Mouse (Mus musculus) embryonic facial prominence, embryonic 12.5 days (tissue): Measurements from ENCODE around the gene Neurl1b. TPM values are rescaled to one million over a fixed set of nuclear protein-coding genes. Genes with fewer than 3 reads are reported as not detected.

Experiments
- ATAC-seq: fragments of 200-750 bp; cut with Nextera tagmentation; 2 replicates; pipeline ENCODE4 v1.8.0; 2017; ENCODE audit not compliant: insufficient number of reproducible peaks, insufficient read depth, low FRiP score, low TSS enrichment
- H3K27ac ChIP-seq: fragments of 300-500 bp; sonication (generic); 2 replicates; pipeline ENCODE4 v1.5.1; 2016; ENCODE audit warnings: mild to moderate bottlenecking
- H3K27me3 ChIP-seq: fragments of 300-500 bp; sonication (generic); 2 replicates; pipeline ENCODE4 v1.6.1; 2016; ENCODE audit warnings: mild to moderate bottlenecking, moderate library complexity
- H3K36me3 ChIP-seq: fragments of 300-500 bp; sonication (generic); 2 replicates; pipeline ENCODE4 v1.6.1; 2016; ENCODE audit warnings: mild to moderate bottlenecking
- H3K4me1 ChIP-seq: fragments of 300-500 bp; sonication (generic); 2 replicates; pipeline ENCODE4 v1.6.1; 2016
- H3K4me2 ChIP-seq: fragments of 300-500 bp; sonication (generic); replicated peaks from 2 replicates; pipeline ENCODE4 v1.6.1; 2016; ENCODE audit warnings: mild to moderate bottlenecking, moderate library complexity
- H3K4me3 ChIP-seq: fragments of 300-500 bp; sonication (generic); 2 replicates; pipeline ENCODE4 v1.5.1; 2016; ENCODE audit warnings: mild to moderate bottlenecking
- H3K9ac ChIP-seq: fragments of 300-500 bp; sonication (generic); 2 replicates; pipeline ENCODE4 v1.6.1; 2016; ENCODE audit warnings: mild to moderate bottlenecking, moderate library complexity
- H3K9me3 ChIP-seq: fragments of 300-500 bp; sonication (generic); 2 replicates; pipeline ENCODE4 v1.6.1; 2016; ENCODE audit warnings: mild to moderate bottlenecking, moderate library complexity
- WGBS: fragments of 180-500 bp; shearing (Covaris S2); methylation state at CpG from one replicate; pipeline ENCODE4 v1.1.7; 2016; 5-methylcytosine and 5-hydroxymethylcytosine counted together
- polyA plus RNA-seq: library from polyadenylated mRNA; unstranded; fragments of >200 nt; fragmentation: Nextera tagmentation; extraction: Ambion mirVana; gene quantifications from 2 replicates; pipeline ENCODE4 v1.2.1, GENCODE M21; 2016

Gene Neurl1b
- polyA plus RNA-seq, 1 experiment from 2014 or later, result 0.45 TPM

DNA sequence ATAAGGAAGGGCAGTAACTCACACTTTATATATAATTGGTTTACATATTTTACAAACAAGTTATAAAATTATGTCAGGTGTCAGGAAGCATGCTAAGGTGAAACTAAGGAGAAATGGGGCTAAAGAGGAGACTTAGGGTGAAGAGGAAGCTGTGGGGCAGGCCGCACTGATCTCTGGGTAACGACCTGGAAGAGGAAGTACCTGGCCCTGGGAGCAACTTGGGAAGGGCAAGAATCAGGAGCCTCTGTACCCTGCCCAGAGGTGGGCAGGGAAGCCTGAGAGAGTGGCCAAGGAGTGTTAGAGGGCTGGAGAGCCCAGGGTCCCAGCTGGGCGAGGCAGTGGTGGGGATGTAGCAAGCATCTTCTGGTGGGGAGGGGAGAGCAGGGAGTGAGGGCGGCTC lies 66.3 kb downstream of the Neurl1b start:
- ATAC-seq, result no peak
- Histone ChIP-seq H3K9me3 (no peaks in the 10 kb centered on the region), H3K4me1 (peaks cover 9% of the 10 kb centered on the region), H3K4me3 (no peak overlapping the region), H3K27me3 (no peaks in the 10 kb centered on the region), H3K36me3 (no peaks in the 10 kb centered on the region), H3K4me2 (no peak overlapping the region), H3K9ac (no peak overlapping the region), H3K27ac (no peak overlapping the region)
- 80% methylated on average over 4 of the region's 4 CpGs for WGBS

DNA sequence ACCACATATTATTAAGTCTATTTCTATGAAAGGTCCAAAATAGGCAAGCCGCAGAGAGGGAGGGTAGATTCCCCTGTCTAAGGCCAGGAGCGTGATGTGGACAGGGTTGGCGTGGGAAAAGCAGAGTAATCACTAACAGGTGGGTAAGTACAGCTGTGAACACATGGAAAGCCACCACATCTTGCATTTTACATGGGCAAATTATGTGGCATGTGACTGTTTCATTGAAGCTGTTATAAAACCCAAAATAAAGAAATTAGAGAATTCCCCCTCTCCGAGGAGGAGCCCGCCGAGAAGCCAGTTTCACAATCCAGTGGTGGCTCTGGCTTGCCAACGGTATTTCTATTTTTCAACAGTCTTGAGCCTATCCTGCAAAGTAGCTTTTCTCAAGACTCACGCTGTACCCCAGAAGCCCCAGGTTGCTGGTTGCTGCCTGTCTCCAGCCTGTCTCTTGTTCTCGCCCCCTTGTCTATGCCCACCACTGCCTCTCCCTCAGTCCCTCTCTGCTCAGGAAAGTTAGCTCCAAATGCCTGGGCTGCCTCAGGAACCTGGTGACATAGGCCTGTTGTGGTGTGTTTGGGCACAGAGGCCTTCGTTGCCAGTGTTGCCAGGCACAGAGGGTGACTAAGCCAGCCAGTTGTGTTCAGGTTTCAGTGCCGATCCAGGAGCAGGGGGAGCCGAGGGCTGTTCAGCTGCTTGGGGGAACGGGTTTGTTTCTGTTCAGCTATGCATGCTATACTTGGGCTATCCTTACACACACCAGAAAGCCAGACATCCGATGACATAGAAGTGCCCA lies 70.2 kb downstream of the Neurl1b start:
- no peak for ATAC-seq
- no peaks in the 10 kb centered on the region for H3K27me3 ChIP-seq
- H3K4me2 ChIP-seq, result no peak overlapping the region
- H3K4me3 ChIP-seq, result no peak overlapping the region
- no peaks in the 10 kb centered on the region for H3K4me1 ChIP-seq
- no peaks in the 10 kb centered on the region for H3K9me3 ChIP-seq
- WGBS, result 77% methylated on average over 14 of the region's 14 CpGs
- H3K27ac ChIP-seq, result no peak overlapping the region
- H3K9ac ChIP-seq, result no peak overlapping the region
- no peaks in the 10 kb centered on the region for H3K36me3 ChIP-seq

DNA sequence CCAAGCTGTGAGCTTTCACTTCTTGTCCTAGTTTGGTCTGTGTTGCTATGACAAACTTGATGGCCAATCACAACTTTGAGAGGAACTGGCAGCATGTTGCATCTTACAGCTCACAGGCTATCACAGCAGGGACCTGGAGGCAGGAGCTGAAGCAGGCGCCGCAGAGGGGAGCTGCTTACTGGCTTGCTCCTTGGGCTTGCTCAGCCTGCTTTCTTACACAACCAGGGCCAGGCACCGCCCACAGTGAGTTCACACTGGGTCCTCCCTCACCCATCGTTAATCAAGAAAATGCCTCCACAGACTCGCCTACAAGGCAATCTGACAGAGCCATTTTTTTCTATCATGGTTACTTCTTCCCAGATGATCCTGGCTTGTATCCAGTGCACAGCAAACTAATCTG lies 72.6 kb downstream of the Neurl1b start:
- WGBS, result 65% methylated on average over 5 of the region's 5 CpGs

DNA sequence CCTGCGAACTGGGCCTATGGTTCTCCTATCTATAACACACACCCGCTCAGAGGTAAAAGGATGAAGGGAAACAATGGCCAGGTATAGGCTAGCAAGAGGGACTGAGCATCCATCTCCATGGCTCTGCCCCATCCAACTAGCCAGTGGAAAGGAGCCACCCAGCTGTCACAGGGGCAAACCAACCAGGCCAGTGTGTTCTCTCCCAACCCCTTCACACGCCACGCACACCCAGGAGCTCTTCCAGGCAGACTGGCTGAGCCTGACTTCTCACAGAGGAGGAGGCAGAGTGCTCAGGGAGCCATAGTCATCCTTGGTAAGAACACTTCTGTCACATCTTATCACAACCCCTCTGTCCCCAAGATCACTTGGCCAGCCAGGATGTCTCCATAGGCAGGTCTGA lies 73.3 kb downstream of the Neurl1b start:
- 100% methylated on average over 4 of the region's 4 CpGs for WGBS
- no peak overlapping the region for H3K9ac ChIP-seq

More for the DNA sequence above, 72.6 kb downstream of the Neurl1b start:
- ATAC-seq, result no peak
- no peaks in the 10 kb centered on the region for H3K4me1 ChIP-seq
- H3K27ac ChIP-seq, result no peak overlapping the region
- H3K36me3 ChIP-seq, result no peaks in the 10 kb centered on the region
- H3K27me3 ChIP-seq, result no peaks in the 10 kb centered on the region
- no peaks in the 10 kb centered on the region for H3K9me3 ChIP-seq
- H3K9ac ChIP-seq, result no peak overlapping the region
- H3K4me3 ChIP-seq, result no peak overlapping the region
- no peak overlapping the region for H3K4me2 ChIP-seq

DNA sequence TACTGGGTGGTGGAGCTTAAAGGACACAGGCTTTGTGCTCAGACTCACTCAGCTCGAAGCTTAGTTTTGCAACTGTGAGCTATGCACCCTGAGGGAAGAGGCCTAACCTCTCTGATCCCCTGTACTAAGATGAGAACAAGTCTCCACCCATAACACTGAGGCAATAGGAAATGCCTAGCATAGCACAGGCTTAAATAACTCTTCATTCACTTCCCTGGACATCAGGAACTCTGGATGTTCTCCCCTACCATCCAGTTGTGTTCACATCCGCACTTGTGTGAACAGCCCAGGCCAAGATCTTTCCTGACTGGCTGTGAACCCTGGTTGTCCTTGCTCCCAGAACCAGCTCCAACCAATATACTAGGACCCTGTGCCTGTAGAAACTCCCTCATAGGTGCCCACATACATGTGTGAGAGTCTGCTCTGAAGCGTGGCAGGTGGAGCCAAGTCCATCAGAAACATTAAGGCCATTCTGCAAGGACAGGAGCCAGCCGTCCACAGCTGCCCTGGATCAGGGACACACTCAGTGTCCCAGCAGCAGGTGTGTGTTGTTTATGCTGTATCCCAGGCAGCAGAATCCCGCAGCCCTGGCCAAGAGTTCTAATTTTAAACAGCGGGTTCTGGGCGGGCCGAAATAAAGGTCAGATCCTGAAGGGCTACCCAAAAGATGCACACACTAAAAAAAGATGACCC lies 74.2 kb downstream of the Neurl1b start:
- H3K9me3 ChIP-seq, result peaks cover 8% of the 10 kb centered on the region; the same call in 1 of the 2 replicates
- H3K27me3 ChIP-seq, result no peaks in the 10 kb centered on the region
- no peaks in the 10 kb centered on the region for H3K4me1 ChIP-seq
- no peak overlapping the region for H3K4me2 ChIP-seq
- no peak overlapping the region for H3K9ac ChIP-seq
- ATAC-seq, result no peak
- WGBS, result 84% methylated on average over 8 of the region's 8 CpGs
- no peak overlapping the region for H3K27ac ChIP-seq
- H3K4me3 ChIP-seq, result no peak overlapping the region
- no peaks in the 10 kb centered on the region for H3K36me3 ChIP-seq

More for the DNA sequence above, 73.3 kb downstream of the Neurl1b start:
- H3K4me1 ChIP-seq, result no peaks in the 10 kb centered on the region
- no peak overlapping the region for H3K4me2 ChIP-seq
- H3K4me3 ChIP-seq, result no peak overlapping the region
- no peak overlapping the region for H3K27ac ChIP-seq
- H3K9me3 ChIP-seq, result peaks cover 2% of the 10 kb centered on the region; the same call in 1 of the 2 replicates
- no peaks in the 10 kb centered on the region for H3K27me3 ChIP-seq
- no peaks in the 10 kb centered on the region for H3K36me3 ChIP-seq
- no peak for ATAC-seq

DNA sequence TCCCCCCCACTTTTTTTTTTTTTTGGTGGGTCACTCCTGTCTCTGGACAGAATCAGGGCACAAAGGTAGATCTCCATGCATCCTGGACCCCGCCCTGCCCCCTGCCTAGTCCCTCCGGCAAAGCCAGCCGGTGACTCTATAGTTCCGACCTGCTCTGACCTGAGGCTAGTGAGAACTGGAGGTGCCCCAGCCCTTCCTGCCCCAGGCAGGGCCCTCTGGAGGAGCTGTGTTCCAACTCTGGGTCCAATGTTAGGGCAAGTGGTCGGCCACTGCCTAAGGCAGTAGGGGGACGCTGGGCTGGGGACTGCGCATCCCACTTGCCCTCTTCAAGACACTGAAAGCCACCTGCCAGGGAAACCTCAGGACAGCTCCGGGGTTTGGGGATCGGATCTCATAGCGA lies 75.4 kb downstream of the Neurl1b start:
- Histone ChIP-seq H3K27ac (no peak overlapping the region), H3K27me3 (no peaks in the 10 kb centered on the region), H3K4me3 (no peak overlapping the region), H3K9me3 (peaks cover 8% of the 10 kb centered on the region; the same call in 1 of the 2 replicates), H3K4me1 (no peaks in the 10 kb centered on the region), H3K4me2 (no peak overlapping the region), H3K9ac (no peak overlapping the region), H3K36me3 (no peaks in the 10 kb centered on the region)
- ATAC-seq, result no peak
- WGBS, result 91% methylated on average over 10 of the region's 10 CpGs

DNA sequence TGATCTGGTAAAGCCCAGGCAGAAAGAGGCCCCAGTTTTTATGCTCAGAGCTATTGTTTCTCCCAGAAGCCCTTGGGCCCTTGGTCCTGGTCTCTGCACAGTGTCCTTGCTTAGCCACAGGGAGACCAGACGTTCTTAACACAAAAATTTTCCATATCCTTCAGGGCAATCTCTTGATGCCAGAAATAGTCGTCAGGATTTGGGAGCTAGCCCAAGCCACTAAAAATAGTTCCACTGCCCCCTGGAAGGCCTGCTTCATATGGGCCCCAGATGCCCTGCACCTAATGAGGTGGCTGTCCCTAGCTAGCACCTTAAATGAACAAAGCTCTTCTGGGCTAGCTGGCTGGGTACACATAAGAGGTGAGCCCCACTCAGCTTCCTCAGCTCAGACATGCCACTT lies 76.3 kb downstream of the Neurl1b start:
- no peak overlapping the region for H3K9ac ChIP-seq
- no peak overlapping the region for H3K4me2 ChIP-seq
- H3K27ac ChIP-seq, result no peak overlapping the region
- peaks cover 8% of the 10 kb centered on the region; the same call in 1 of the 2 replicates for H3K9me3 ChIP-seq
- ATAC-seq, result no peak
- H3K4me1 ChIP-seq, result no peaks in the 10 kb centered on the region
- H3K36me3 ChIP-seq, result no peaks in the 10 kb centered on the region
- 65% methylated on average over 2 of the region's 2 CpGs for WGBS
- H3K4me3 ChIP-seq, result no peak overlapping the region
- no peaks in the 10 kb centered on the region for H3K27me3 ChIP-seq

DNA sequence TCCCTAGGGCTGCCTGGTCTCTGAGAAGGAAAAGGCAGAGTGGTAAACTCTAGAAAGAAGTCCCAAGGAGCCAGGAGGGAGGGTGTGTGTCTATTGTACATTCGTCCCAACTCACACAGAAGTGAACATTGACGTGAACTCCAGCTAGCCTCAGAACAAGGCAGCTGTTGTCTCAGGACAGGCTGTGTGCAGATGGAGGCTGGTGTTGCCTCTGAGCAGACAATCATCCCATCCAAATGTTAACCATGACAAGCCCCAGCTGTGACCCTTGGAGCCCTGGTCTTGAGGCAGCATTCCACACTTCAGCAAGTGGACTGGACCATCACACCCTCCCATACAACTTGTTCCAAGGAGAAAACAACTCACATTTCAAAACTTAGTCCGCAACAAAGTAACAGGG lies 77.6 kb downstream of the Neurl1b start:
- WGBS, result 72% methylated on average over 3 of the region's 3 CpGs
- no peaks in the 10 kb centered on the region for H3K4me1 ChIP-seq
- H3K9ac ChIP-seq, result no peak overlapping the region
- ATAC-seq, result no peak
- H3K9me3 ChIP-seq, result peaks cover 8% of the 10 kb centered on the region; the same call in 1 of the 2 replicates
- H3K4me2 ChIP-seq, result no peak overlapping the region
- H3K27me3 ChIP-seq, result no peaks in the 10 kb centered on the region
- no peak overlapping the region for H3K4me3 ChIP-seq
- H3K27ac ChIP-seq, result no peak overlapping the region
- no peaks in the 10 kb centered on the region for H3K36me3 ChIP-seq

DNA sequence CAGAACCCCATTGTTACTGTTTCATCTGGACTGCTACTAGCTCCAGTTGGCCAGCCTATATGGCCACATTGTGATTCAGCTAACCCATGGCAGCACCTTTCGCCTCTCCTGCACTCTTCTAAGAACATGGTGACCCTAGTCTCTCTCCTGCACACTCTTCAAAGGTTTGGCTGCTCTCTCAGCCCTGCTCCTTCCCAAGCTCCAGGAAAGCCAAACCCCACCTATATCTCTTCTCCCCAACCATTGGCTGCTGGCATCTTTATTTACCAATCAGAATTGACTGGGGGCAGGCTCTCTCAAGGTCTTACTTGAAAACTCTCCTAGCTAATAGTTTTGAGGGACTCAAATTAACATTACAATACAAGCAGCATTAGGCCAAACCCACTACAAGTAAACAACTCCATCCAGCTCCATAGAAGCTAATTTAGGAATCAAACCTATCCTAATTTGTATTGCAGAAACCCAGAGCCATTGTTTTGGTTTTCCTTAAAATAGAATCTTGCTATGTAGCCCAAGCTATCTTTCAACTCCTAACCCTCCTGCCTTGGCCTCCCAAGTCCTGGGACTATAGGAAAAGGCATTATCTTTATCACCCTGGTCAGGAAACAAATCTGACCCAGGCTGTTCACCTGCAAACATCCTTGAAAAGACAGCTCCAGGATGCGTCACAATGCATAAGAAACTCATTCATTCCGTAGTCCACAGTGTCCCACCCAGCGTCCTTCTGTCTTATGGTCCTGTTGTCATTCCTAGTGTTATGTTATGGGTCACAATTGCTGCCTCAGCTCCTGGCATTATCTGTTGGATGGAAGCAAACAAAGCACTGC lies 80.2 kb downstream of the Neurl1b start:
- ATAC-seq, result no peak
- no peaks in the 10 kb centered on the region for H3K4me1 ChIP-seq
- H3K27ac ChIP-seq, result no peak overlapping the region
- H3K36me3 ChIP-seq, result no peaks in the 10 kb centered on the region
- H3K9ac ChIP-seq, result no peak overlapping the region
- H3K4me3 ChIP-seq, result no peak overlapping the region
- H3K9me3 ChIP-seq, result peaks cover 8% of the 10 kb centered on the region; the same call in 1 of the 2 replicates
- no peak overlapping the region for H3K4me2 ChIP-seq
- WGBS, result 85% methylated on average over 4 of the region's 4 CpGs
- no peaks in the 10 kb centered on the region for H3K27me3 ChIP-seq
